Comparison of ENCODE assay signal across 18 mouse cellular contexts in the genomic region with DNA sequence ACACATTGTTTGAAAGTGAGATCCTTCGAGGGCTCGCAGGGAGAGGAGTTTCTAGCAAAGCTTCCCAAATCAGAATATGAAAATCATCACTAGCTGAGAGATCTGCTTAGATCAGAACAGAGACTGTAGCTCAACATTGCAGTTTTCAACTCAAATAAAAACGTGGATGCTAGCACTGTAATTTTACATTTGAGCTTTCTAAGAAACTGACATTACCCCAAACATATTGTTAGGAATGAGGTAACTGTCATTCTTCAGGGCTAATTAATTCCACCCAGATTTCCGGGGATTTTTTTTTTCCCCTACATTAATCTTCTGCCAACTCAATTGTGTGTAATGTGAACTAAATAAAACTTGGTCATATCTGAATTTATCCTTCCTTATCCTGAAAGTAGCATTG.
A peak's percentile ranks its signal among the peaks of the same experiment; 100 is the strongest.
DNase-seq lines count a peak whose midpoint lies in the region; ATAC-seq and TF ChIP-seq lines count a peak whose summit lies in the region.
"Had no signal": no experiment of that assay in that cellular context is flagged by ENCODE, and none has a peak within 500 bp of the region (broad histone marks: within the 10 kb centered on the region; RNA-seq: fewer than 3 reads in every experiment).

No protein-coding gene starts in this region.

- H3K9ac ChIP-seq in forebrain, embryonic 15.5 days (replicated peaks) = no peak overlapping the region
- no peak overlapping the region for H3K9ac ChIP-seq in forebrain, embryonic 12.5 days
- no peak overlapping the region for H3K9ac ChIP-seq in forebrain, postnatal 0 days
- H3K9ac ChIP-seq: embryonic facial prominence, embryonic 12.5 days; hindbrain, embryonic 14.5 days; intestine, embryonic 15.5 days had no signal

- peaks cover 22% of the 10 kb centered on the region for H3K4me1 ChIP-seq in forebrain, embryonic 15.5 days
- H3K4me1 ChIP-seq in forebrain, embryonic 12.5 days = no peaks in the 10 kb centered on the region
- H3K4me1 ChIP-seq in forebrain, postnatal 0 days (ENCODE audit: insufficient read depth) = peaks cover 11% of the 10 kb centered on the region
- H3K4me1 ChIP-seq: embryonic facial prominence, embryonic 12.5 days; intestine, embryonic 15.5 days had no signal

- no peaks in the 10 kb centered on the region for H3K9me3 ChIP-seq in forebrain, embryonic 15.5 days
- H3K9me3 ChIP-seq in forebrain, embryonic 12.5 days = no peaks in the 10 kb centered on the region
- H3K9me3 ChIP-seq in forebrain, postnatal 0 days (ENCODE audit: low read length) = no peaks in the 10 kb centered on the region
- H3K9me3 ChIP-seq: embryonic facial prominence, embryonic 12.5 days; intestine, embryonic 15.5 days had no signal

- no peak overlapping the region for H3K4me3 ChIP-seq in forebrain, embryonic 15.5 days
- no peak overlapping the region for H3K4me3 ChIP-seq in forebrain, embryonic 12.5 days (replicated peaks)
- no peak overlapping the region for H3K4me3 ChIP-seq in forebrain, postnatal 0 days (ENCODE audit: low read depth, low read length)
- H3K4me3 ChIP-seq: embryonic facial prominence, embryonic 12.5 days; gastrocnemius, adult 2 months; intestine, embryonic 15.5 days had no signal

- peak; percentile 22 for DNase-seq in Muller cell, postnatal 12 days (ENCODE audit: inconsistent ontology term)
- DNase-seq in brain, embryonic 14.5 days (ENCODE audit: low read depth) = peak; percentile 51
- DNase-seq in forebrain, postnatal 0 days = peak; percentile 42
- no peak for DNase-seq in thymus, postnatal 36 days
- no peak for DNase-seq in lung, adult 18-20 months
- DNase-seq: adrenal gland, postnatal 10 days; cerebellum, adult 11 months; cerebellum, adult 8-10 months; cerebellum, postnatal 25 days; gastrocnemius, adult 2 months; gastrocnemius, postnatal 25 days; heart, postnatal 10 days; kidney, adult 18-20 months had no signal

- no peaks in the 10 kb centered on the region for H3K27me3 ChIP-seq in forebrain, embryonic 15.5 days
- H3K27me3 ChIP-seq in forebrain, embryonic 12.5 days = no peaks in the 10 kb centered on the region
- H3K27me3 ChIP-seq in forebrain, postnatal 0 days (ENCODE audit: insufficient read depth, low read length) = no peaks in the 10 kb centered on the region
- H3K27me3 ChIP-seq: embryonic facial prominence, embryonic 12.5 days; intestine, embryonic 15.5 days had no signal

- no peak for ATAC-seq in forebrain, embryonic 15.5 days (replicated peaks)
- ATAC-seq in forebrain, embryonic 12.5 days (ENCODE audit: low FRiP score) = no peak
- peak; percentile 27; the same call in 1 of the 2 replicates for ATAC-seq in forebrain, postnatal 0 days
- ATAC-seq: intestine, embryonic 15.5 days had no signal

- WGBS in forebrain, embryonic 15.5 days = 39% methylated on average over 4 of the region's 4 CpGs
- WGBS in forebrain, embryonic 12.5 days = 75% methylated on average over 4 of the region's 4 CpGs
- WGBS in forebrain, postnatal 0 days = 33% methylated on average over 4 of the region's 4 CpGs

- TF ChIP-seq POLR2A in brain, embryonic 14.5 days (IDR thresholded peaks at IDR 0.05; ENCODE audit: borderline replicate concordance, extremely low read depth, insufficient read depth, insufficient read length, poor library complexity, severe bottlenecking) = no peak

- H3K4me2 ChIP-seq in forebrain, embryonic 15.5 days (replicated peaks) = no peak overlapping the region
- H3K4me2 ChIP-seq in forebrain, embryonic 12.5 days = no peak overlapping the region
- no peak overlapping the region for H3K4me2 ChIP-seq in forebrain, postnatal 0 days (ENCODE audit: low read depth)
- H3K4me2 ChIP-seq: embryonic facial prominence, embryonic 12.5 days; hindbrain, embryonic 14.5 days; intestine, embryonic 15.5 days had no signal

- H3K36me3 ChIP-seq in forebrain, embryonic 15.5 days = no peaks in the 10 kb centered on the region
- H3K36me3 ChIP-seq in forebrain, embryonic 12.5 days (replicated peaks) = no peaks in the 10 kb centered on the region
- no peaks in the 10 kb centered on the region for H3K36me3 ChIP-seq in forebrain, postnatal 0 days (ENCODE audit: insufficient read depth)
- H3K36me3 ChIP-seq: embryonic facial prominence, embryonic 12.5 days; intestine, embryonic 15.5 days had no signal

- TF ChIP-seq CTCF in brain, embryonic 14.5 days (IDR thresholded peaks at IDR 0.05; ENCODE audit: borderline replicate concordance, extremely low read depth, insufficient read depth, insufficient read length) = no peak
- no peak for TF ChIP-seq CTCF in forebrain, postnatal 0 days (IDR thresholded peaks at IDR 0.05; ENCODE audit: low read depth)

- peak overlapping the region; percentile 77 for H3K27ac ChIP-seq in forebrain, embryonic 15.5 days (replicated peaks)
- H3K27ac ChIP-seq in forebrain, embryonic 12.5 days = no peak overlapping the region
- 0 out of 2 replicates have a peak overlapping the region, but pooled peaks have one; percentile 21 for H3K27ac ChIP-seq in forebrain, postnatal 0 days (ENCODE audit: low read depth, low read length)
- H3K27ac ChIP-seq: embryonic facial prominence, embryonic 12.5 days; gastrocnemius, adult 2 months; hindbrain, embryonic 14.5 days; intestine, embryonic 15.5 days had no signal

Comparison
In these comparisons a context has a peak if more than half of its experiments do, and no peak if none do; other contexts are left out.
1. DNase-seq: peak in Muller cell, postnatal 12 days (single experiment), brain, embryonic 14.5 days (single experiment) and forebrain, postnatal 0 days (single experiment); none in thymus, postnatal 36 days (0 of 2) and lung, adult 18-20 months (0 of 2).